Mouse (Mus musculus) stomach, postnatal 0 days (tissue): ENCODE data around the gene Ythdc1. TPM values are rescaled to one million over a fixed set of nuclear protein-coding genes. Genes with fewer than 3 reads are reported as not detected.

Experiments
- ATAC-seq: fragments of 200-750 bp; cut with Nextera tagmentation; 2 replicates; pipeline ENCODE4 v1.8.0; 2017; ENCODE audit not compliant: low FRiP score, low TSS enrichment
- DNase-seq: peaks from one replicate; pipeline ENCODE4 v3.0.0-alpha.2; 2016; ENCODE audit warnings: low spot score
- H3K27ac ChIP-seq: fragments of 300-500 bp; sonication (generic); replicated peaks from 2 replicates; pipeline ENCODE4 v1.5.1; 2014; ENCODE audit warnings: mild to moderate bottlenecking, control low read depth
- H3K27me3 ChIP-seq: fragments of 300-500 bp; sonication (generic); 2 replicates; pipeline ENCODE4 v1.6.1; 2014; ENCODE audit warnings: low read length; ENCODE audit not compliant: control insufficient read depth, insufficient read depth
- H3K36me3 ChIP-seq: fragments of 300-500 bp; sonication (generic); 2 replicates; pipeline ENCODE4 v1.6.1; 2014; ENCODE audit warnings: low read length, mixed read lengths; ENCODE audit not compliant: control insufficient read depth, insufficient read depth
- H3K4me1 ChIP-seq: fragments of 300-500 bp; sonication (generic); replicated peaks from 2 replicates; pipeline ENCODE4 v1.6.1; 2014; ENCODE audit warnings: antibody characterized with exemption; ENCODE audit not compliant: control insufficient read depth, insufficient read depth
- H3K4me2 ChIP-seq: fragments of 300-500 bp; sonication (generic); replicated peaks from 2 replicates; pipeline ENCODE4 v1.6.1; 2014; ENCODE audit warnings: low read depth, mild to moderate bottlenecking, control low read depth, moderate library complexity
- H3K4me3 ChIP-seq: fragments of 300-500 bp; sonication (generic); 2 replicates; pipeline ENCODE4 v1.5.1; 2014; ENCODE audit warnings: low read depth, low read length, control low read depth
- H3K9ac ChIP-seq: fragments of 300-500 bp; sonication (generic); 2 replicates; pipeline ENCODE4 v1.6.1; 2014; ENCODE audit warnings: mild to moderate bottlenecking, low read length, control low read depth, mixed read lengths
- H3K9me3 ChIP-seq: fragments of 300-500 bp; sonication (generic); 2 replicates; pipeline ENCODE4 v1.6.1; 2016; ENCODE audit warnings: low read length; ENCODE audit not compliant: control insufficient read depth
- CTCF ChIP-seq: IDR thresholded peaks from 2 replicates; pipeline ENCODE4 v1.5.1; 2016; ENCODE audit warnings: antibody characterized with exemption, low read depth, mild to moderate bottlenecking, moderate library complexity
- EP300 ChIP-seq: optimal IDR thresholded peaks from 2 replicates; pipeline ENCODE3; 2016; ENCODE audit warnings: antibody characterized with exemption
- WGBS: fragments of 180-500 bp; shearing (Covaris S2); extraction: QIAGEN DNeasy Blood & Tissue Kit; methylation state at CpG from one replicate; pipeline ENCODE4 v1.1.7; 2014; 5-methylcytosine and 5-hydroxymethylcytosine counted together
- polyA plus RNA-seq: library from polyadenylated mRNA; unstranded; fragments of >200 nt; fragmentation: Nextera tagmentation; extraction: Ambion mirVana; gene quantifications from 2 replicates; pipeline ENCODE4 v1.2.1, GENCODE M21; 2015

Gene Ythdc1
- polyA plus RNA-seq, 1 experiment from 2014 or later = 17.8 TPM

DNA sequence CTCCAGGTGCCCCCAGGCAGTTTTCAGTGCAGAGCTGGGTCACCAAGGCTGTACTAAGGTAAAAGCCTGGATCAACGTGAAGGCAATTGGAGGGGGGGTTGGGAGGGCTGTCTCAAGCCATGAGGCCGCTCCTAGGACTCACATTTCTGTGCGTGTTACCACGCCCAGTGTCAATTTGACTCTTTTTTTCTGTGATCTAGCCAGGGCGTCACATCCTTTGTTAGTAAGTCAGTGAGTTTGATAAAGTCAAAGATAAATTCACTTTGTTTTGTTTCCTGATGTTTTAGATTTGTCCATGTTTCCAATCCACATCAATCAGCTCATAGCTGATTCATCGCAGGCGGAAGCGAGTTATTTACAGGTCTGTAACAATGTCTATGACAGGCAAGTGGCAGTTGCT lies 21.0 kb upstream of the Ythdc1 start:
- no peak overlapping the region for H3K4me3 ChIP-seq
- H3K36me3 ChIP-seq = no peaks in the 10 kb centered on the region
- no peaks in the 10 kb centered on the region for H3K4me1 ChIP-seq
- WGBS = 44% methylated on average over 8 of the region's 8 CpGs
- no peaks in the 10 kb centered on the region for H3K9me3 ChIP-seq
- peak overlapping the region; percentile 20; the same call in 1 of the 2 replicates for H3K27ac ChIP-seq
- no peaks in the 10 kb centered on the region for H3K27me3 ChIP-seq
- H3K4me2 ChIP-seq = no peak overlapping the region
- H3K9ac ChIP-seq = no peak overlapping the region
- DNase-seq = peak; percentile 31
- no peak for TF ChIP-seq EP300
- TF ChIP-seq CTCF = no peak
- ATAC-seq = peak; percentile 80

DNA sequence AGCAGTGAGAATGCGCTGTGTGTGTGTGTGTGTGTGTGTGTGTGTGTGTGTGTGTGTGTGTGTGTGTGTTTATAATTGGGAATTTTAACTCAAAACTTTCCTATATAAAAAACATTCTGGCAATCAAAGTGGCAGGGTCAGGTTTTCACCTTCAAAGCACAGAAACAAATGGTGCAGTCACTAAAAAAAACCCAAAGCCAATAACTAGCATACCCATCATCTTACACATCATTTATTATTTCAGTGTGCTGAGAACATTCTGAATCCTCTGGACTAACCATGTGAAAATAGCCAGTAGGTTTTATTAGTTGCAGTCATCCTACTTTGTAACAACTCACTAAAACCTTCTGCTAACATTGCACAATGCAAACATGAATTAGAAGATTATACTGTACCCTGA lies 19.8 kb upstream of the Ythdc1 start:
- TF ChIP-seq CTCF (no peak), EP300 (no peak)
- 81% methylated on average over 1 of the region's 1 CpGs for WGBS
- Histone ChIP-seq H3K27ac (no peak overlapping the region), H3K9ac (no peak overlapping the region), H3K4me2 (no peak overlapping the region), H3K4me3 (no peak overlapping the region), H3K9me3 (no peaks in the 10 kb centered on the region), H3K27me3 (no peaks in the 10 kb centered on the region), H3K4me1 (no peaks in the 10 kb centered on the region), H3K36me3 (no peaks in the 10 kb centered on the region)
- ATAC-seq (no peak), DNase-seq (no peak)

DNA sequence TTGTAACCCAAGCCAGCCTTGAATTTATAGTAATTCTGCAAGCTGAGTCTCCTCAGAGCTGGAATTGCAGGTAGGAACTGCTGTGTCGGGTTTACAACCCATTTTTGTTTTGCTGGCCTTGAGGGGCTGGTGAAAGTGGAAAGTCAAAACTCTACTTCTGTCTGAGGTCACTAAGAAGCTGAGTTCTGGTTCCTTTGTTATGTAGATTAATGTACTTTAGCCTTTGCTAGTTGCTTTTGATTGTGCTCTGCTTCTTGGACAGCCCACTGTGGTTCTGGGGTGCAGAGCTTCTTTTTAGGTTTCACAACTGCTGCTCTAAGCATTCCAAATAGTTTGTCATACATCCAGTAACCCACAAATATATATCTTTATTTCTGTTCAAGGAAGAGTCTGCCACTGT lies 17.2 kb upstream of the Ythdc1 start:
- H3K36me3 ChIP-seq = no peaks in the 10 kb centered on the region
- 55% methylated on average over 1 of the region's 1 CpGs for WGBS
- no peak for DNase-seq
- H3K4me1 ChIP-seq = no peaks in the 10 kb centered on the region
- H3K27ac ChIP-seq = no peak overlapping the region
- no peaks in the 10 kb centered on the region for H3K9me3 ChIP-seq
- H3K27me3 ChIP-seq = no peaks in the 10 kb centered on the region
- no peak for ATAC-seq
- TF ChIP-seq CTCF (no peak), EP300 (no peak)
- no peak overlapping the region for H3K9ac ChIP-seq
- H3K4me3 ChIP-seq = no peak overlapping the region
- H3K4me2 ChIP-seq = no peak overlapping the region

DNA sequence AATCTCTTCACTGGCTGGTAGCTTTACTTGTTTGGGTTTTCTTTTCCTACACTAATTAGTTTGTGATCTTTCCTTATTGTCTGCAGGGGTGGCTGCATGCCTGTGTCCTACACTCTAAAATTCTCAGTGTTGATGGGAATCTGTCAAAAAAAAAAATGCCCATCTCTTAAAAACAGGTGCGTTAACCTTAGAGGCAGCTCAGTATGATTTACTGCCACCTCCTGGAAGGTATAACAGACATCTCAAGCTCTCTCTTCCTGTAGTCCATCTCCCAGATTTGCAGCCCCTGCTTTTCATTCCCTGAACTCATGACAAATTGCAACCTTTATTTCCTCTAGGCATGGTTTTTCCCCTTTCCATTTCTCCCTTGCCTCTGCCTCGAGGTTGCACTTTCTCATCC lies 14.1 kb upstream of the Ythdc1 start:
- Histone ChIP-seq H3K36me3 (no peaks in the 10 kb centered on the region), H3K4me2 (no peak overlapping the region), H3K27ac (no peak overlapping the region), H3K9me3 (no peaks in the 10 kb centered on the region), H3K4me1 (no peaks in the 10 kb centered on the region), H3K9ac (no peak overlapping the region), H3K27me3 (no peaks in the 10 kb centered on the region), H3K4me3 (no peak overlapping the region)
- TF ChIP-seq EP300 (no peak), CTCF (peak; percentile 34; the same call in 1 of the 2 replicates)
- DNase-seq = no peak
- no peak for ATAC-seq
- WGBS = 27% methylated on average over 2 of the region's 2 CpGs

DNA sequence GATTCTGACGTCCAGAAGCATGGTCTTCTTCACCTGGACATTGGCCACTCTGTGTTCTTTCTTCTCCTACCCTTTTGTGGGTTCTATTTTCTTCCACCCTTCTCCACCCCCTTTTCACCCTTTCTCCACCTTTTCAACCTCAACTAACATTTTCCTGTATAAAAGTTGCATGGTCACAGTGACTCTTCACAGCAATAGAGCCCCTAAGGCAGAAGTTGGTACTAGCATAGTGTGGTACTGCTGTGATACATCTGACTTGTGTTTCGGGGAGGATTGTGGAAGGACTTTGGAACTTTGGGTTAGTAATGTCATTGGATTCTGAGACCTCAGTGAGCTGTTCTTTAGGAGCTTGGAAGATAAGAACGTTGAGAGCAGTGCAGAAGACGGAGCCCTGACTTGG lies 11.8 kb upstream of the Ythdc1 start:
- no peaks in the 10 kb centered on the region for H3K27me3 ChIP-seq
- 53% methylated on average over 4 of the region's 4 CpGs for WGBS

DNA sequence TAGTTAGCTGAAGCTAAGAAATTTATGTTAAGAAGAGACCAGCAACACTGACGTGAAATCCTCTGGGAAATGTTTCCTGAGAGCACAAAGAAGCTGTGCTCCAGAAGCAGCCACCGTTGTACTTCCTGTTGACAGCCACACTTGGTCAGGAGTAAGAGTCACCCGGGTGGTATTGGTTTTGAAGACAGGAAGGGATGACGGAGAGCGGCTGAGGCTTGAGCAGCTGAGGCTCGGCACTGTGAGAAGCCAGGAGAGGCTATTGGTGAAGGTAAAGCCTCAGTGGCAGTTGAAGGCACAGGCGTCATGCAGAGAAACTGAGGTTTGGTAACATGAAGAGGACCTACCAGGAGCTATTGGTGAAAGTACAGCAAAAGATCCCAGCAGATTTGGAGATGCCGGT lies 11.2 kb upstream of the Ythdc1 start:
- 68% methylated on average over 8 of the region's 8 CpGs for WGBS
- no peak for ATAC-seq
- H3K4me1 ChIP-seq = no peaks in the 10 kb centered on the region
- TF ChIP-seq EP300 (no peak), CTCF (no peak)
- no peak overlapping the region for H3K9ac ChIP-seq
- no peak overlapping the region for H3K4me3 ChIP-seq
- H3K27ac ChIP-seq = no peak overlapping the region
- H3K9me3 ChIP-seq = no peaks in the 10 kb centered on the region
- H3K36me3 ChIP-seq = no peaks in the 10 kb centered on the region
- no peak for DNase-seq
- H3K27me3 ChIP-seq = no peaks in the 10 kb centered on the region
- no peak overlapping the region for H3K4me2 ChIP-seq

More for the DNA sequence above, 11.8 kb upstream of the Ythdc1 start:
- Histone ChIP-seq H3K9me3 (no peaks in the 10 kb centered on the region), H3K27ac (no peak overlapping the region), H3K4me2 (no peak overlapping the region), H3K36me3 (no peaks in the 10 kb centered on the region), H3K9ac (no peak overlapping the region), H3K4me3 (no peak overlapping the region), H3K4me1 (no peaks in the 10 kb centered on the region)
- DNase-seq (no peak), ATAC-seq (no peak)
- TF ChIP-seq CTCF (no peak), EP300 (no peak)
